Mouse (Mus musculus) heart, postnatal 25 days (tissue): Measurements from ENCODE around the gene Rflnb. TPM values are rescaled to one million over a fixed set of nuclear protein-coding genes. Genes with fewer than 3 reads are reported as not detected.

Source experiments
- DNase-seq: peaks from one replicate; pipeline ENCODE4 v3.0.0; 2022; ENCODE audit warnings: low spot score
- intact Hi-C: fragments of 180-260 bp; cut with DNase I; formaldehyde crosslinking; loops from one replicate; pipeline ENCODE4 v1.15.1; 2025
- total RNA-seq, 2 experiments: library from RNA; stranded (reverse); gene quantifications; 2 replicates each; pipeline ENCODE4 v1.2.3; 2021

Rflnb gene
- 10 to 100 TPM; 42.5 to 51.7 TPM for total RNA-seq

DNA sequence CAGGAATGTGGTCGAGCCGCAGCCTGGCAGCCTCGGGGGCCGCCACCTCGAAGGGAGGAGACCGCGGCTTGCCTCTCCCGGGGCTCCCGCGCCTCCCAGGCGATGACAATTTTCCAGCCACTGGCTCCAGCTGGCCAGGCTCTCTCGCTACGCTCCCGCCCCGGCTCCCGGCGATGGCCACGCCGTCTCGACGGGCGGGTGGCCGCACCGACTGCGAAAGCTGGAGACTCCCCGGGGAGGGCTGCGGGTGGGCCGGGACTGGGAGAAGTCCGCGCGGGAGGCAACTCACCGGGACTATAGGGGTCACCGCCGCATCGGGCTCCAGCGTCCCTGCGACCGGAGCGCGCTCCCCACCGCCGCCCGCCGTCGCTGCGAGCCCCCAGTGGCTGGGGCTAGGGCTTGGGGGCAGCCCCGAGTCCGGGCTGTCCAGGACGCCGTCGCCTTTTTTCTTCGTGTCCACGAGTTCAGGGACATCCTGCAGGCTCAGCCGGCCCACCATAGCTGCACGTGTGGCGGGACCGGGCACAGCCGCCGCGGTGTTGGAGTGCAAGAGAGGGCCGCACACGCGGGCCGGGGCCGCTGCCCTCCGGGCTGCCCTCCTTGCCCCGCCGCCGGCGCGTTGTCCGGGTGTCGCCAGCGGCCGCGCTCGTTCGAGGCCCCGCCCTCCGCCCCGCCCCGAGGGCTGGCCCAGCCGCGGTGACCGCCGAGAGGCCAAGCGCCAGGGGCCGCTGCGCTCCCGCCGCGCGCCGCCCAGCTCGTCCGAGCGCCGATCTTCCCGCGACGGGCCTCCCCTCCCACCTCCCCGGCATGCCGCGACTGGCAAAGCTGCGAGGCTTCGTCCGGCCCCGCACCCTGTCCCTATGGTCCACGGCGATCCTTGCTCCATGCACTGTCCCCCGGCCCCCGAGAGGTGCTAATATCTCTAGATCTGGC, at the start of gene Rflnb:
TSS of gene Rflnb (minus strand) at position 644 of the 933 bp plus-strand sequence.
- intact Hi-C loops: loop anchor here (1.0 to 5.0 kb wide), 2 partner anchors 55 to 140 kb away; no protein-coding TSS in a partner anchor
- peak; percentile 82 for DNase-seq

DNA sequence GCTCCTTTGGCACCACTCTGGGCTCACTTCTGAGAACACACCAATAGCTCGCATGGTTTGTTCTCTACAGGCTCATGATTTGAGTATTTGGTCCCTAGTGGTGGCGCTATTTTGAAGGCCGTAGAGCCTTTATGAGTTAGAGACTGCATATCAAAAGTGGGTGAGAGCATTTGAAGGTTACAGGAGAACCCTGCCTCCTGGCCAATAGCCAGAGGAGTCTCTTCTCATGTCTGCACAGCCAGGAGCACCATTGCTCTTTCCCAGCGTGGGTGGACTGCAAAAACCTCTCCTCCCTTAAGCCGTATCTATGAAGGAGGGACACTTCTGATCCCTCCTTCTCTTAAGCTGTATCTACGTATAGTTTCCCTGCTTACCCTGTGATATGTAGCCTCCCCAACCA, 49.8 kb upstream of the Rflnb start:
- intact Hi-C loops: no loop called here
- no peak for DNase-seq

DNA sequence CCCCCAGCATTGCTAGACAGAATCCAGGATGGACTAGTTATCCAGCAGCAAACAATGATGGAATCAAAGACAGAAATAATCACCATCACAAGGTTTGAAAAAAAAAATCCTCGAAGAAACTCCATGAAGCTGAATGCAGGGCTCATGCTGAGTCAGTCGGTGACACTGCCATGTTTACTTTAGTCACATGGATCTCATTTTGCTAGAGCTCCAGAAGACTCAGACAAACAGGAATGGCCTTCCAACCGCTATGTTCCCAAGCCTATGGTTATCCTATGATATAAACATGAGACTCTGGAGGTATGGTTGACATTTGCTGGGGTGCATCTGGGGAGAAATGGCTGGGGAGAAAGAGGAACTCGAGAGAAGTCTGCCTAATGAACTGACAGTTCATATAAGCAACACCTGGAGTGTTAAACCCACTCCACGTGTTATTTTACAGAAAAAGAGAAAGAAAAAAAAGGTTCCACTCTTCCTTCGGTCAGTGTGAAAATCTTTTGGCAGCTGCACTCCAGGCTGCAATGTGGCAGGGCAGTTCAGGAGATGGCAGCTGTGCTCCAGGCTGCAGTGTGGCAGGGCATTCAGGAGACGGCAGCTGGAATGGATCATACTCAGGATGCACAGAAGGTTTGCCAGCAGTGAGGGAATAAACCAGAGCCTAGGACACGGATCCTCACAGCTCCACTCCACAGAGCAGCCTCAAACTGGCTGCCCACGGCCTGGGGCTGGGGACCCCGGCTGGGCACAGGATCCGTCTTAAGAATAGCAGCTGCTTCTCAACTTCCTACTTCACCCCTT, 46.9 kb upstream of the Rflnb start:
- no peak for DNase-seq
- intact Hi-C loops: no loop called here

DNA sequence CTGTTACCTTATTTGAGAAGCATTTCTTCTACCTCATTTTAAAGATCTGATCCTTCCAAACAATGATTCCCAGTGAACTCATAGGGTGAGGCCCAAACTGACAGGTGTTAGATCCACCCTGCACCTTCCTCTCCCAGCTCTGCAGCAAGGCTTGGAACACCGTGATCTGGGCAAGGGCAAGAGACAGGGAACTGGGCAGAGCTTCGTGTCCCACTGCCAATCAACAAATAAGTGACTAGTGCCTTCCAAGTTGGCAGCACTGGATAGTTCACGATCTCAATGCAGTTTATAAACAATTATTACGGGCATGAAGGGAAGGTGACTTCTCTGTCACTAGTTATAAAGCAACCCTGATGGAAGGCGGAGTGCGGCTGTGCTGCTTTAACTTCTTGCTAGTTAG, 42.2 kb upstream of the Rflnb start:
- intact Hi-C loops: no loop called here
- DNase-seq: no peak

DNA sequence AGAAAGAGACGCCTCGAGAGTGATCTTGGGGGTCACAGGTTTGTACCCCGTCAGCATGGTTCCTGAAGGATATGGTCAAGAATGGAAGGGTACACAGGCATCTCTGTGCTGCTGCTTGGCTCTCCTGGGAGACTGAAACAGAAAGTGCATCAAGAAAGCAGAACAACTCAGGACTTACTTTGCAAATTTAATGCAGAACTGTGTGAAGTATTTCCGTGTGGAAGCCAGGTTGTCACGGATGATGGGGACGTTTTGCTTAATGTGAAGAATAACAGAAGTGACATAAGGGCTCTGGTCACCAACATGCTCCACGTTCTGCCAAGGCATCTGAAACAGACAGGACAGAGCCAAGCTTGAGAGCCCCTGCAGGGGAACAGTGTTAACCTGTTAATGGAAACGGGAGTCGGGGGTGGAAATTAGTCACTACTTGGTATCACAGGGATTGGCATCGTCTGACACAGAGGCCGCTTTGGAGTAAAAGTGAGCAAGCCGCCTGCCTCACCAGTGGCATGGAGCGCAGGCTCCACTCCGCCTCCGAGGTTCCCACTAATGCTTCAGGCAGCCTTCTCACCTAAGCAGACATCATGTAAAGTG, 39.1 kb upstream of the Rflnb start:
- intact Hi-C loops: loop anchor here (2.0 kb wide), 1 partner anchor 42 kb away; no protein-coding TSS in a partner anchor
- DNase-seq: no peak

DNA sequence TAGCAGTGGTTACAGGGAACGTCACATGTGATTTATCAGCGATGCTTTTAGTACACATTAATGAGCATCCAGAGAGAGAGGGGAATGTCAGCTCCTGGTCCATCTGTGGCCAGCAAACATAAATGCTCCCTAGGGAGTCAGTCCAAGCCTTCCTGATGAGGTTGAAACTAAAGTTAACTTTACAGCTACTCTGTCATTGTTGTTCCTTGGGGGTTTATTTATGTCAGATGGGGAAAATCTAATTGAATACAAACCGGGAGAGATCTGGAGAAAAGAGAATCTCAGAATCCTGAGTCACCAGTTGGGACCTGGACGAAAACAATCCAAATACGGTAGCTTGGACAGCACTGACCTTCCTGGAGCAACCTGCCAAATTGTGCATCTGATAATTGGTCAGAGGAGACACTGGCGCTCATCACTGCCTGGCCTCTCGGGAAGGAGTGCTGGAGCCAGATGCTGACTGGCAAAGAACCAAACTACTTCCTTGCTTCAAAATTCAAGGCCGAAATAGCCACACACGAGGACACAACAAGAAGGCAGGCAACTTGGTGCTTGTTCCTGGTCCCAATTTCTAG, 38.0 kb upstream of the Rflnb start:
- peak; percentile 16 for DNase-seq
- intact Hi-C loops: loop anchor here (2.0 kb wide), 1 partner anchor 41 kb away; no protein-coding TSS in a partner anchor

DNA sequence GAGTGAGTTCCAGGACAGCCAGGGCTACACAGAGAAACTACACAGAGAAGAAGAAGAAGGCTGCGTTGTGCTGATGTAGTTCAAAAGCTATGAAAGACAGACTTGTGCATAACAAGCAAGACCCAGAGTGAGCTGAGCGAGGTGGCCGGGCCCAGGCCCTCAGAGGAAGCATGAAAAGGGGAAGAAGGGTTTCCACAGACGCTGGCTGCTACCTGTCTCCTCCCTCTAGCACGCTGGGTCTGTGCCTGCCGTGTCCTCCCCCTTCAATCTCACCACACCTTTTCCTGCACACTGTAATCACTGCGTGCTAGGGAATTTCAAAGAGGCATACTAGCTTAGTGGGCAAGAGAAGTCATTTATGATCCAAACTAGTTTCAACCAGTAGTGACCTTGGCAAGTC, 36.8 kb upstream of the Rflnb start:
- intact Hi-C loops: no loop called here

DNA sequence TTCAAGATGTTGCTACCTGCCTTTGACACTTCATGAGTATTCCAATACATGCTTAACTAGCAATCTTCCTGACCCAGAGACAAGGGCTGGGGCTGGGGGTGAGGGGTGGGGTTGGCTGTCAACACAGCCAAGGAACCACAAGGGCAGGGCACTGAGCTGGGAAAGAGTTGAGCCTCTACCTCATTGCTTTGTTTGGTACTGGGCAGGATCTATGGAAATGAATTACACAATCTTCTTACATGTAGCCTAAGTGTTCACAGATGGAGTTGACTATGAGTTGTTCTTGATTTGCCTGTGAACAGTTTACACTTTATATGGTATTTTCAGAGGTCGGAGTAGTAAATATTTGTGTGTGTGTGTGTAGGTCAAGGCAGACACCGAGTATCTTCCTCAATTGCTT, 33.3 kb upstream of the Rflnb start:
- intact Hi-C loops: no loop called here
- DNase-seq: no peak

More for the DNA sequence above, 36.8 kb upstream of the Rflnb start:
- DNase-seq: no peak

DNA sequence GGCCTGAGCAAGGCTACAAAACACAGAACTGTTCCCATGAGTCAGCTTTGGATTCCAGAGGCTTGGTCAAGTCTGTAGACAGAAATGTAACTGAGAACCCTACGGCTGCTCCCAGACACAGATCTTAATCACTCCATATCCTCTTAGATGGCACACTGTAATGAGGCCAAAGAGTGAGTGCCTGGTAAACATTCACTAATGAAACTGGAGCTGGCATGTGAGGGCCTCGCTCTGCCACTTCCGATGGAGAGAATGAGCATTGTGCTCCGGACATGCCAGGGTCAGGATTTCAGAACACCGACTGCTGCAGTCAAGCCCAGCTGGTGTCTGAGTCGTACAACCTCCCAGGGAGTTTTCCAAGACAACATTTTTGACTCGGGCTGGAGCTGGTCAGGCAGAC, 32.4 kb upstream of the Rflnb start:
- intact Hi-C loops: no loop called here
- no peak for DNase-seq

DNA sequence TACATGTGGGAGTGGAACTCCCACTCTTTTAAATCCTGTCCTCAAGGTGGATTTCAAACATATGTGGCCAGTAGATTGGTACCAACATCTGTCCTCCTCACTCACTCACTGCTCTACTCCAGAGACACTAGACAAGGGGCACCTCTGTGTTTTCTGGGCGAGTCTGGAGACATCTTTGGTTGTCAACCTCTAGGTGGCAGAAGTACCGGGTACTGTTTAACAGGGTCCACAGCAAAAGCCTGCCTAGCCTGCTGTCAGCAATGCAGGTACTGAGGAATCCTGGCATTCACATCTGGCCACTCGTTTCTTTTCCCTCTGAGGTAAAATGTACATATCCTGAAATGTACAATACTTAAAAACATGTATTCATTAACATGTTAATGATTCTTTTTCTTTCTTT, 28.9 kb upstream of the Rflnb start:
- no peak for DNase-seq

DNA sequence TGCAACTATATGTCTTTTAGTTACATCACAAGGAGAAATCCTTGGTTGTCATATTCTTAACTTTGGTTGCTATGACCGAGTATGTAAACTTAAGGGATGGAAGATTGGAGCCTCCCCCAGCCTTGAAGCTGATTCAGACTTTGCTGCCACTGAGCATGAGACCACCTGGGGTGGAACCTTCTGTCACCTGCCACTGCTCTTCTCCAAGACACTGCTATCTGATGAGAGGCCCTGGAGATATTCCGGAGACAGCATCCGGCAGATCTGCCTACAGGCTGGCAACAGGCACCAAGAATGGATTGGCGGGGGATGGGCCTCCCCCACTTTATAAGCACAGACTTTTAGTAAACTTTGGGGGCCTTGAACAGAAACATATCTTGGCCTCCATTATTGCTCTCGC, 24.9 kb upstream of the Rflnb start:
- no peak for DNase-seq
- intact Hi-C loops: no loop called here

More for the DNA sequence above, 28.9 kb upstream of the Rflnb start:
- intact Hi-C loops: no loop called here

DNA sequence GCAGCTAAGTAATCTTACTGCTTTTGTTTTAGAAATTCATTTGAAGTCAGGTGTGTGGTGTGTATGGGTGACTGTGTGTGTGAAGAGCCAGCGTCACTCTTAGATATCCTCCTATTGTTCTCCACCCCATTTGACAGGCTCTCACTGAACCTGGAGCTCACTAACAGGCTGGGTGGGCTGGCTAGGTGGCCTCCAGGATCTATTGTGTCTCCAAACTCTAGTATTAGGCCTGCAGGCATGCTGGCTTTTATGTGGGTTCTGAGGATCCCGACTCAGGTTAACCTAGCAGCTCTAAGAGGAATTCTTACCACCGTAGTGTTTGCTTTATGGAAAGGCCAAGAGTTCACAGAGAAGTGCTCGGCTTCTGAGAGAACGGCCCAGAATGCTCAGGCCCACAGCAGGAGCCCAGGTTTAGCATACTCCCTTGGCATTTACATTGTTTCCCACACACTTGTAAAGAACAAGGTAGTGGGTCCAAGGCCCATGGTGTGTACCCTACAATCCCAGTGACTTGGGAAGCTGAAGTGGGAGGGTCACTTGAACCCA, 23.5 kb upstream of the Rflnb start:
- intact Hi-C loops: no loop called here
- DNase-seq: no peak

DNA sequence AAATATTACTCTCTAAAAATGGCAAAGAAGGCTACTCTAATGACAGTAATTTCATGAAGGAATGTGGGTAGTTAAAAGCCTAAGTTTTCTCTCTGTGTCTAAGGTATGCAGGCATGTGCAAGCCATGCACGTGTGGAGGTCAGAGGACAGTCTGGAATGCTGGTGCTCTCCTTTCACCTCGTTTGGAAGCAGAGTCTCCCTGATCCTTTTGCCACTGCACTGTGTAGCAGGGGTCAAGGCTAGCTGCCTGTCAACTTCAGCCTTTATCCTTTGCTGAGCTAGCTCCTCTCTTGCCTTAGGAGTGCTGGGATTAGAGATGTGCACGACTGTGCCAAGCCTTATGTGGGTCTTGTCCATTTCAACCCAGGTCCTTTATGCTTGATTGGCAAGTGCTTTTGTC, 22.9 kb upstream of the Rflnb start:
- DNase-seq: no peak
- intact Hi-C loops: no loop called here

DNA sequence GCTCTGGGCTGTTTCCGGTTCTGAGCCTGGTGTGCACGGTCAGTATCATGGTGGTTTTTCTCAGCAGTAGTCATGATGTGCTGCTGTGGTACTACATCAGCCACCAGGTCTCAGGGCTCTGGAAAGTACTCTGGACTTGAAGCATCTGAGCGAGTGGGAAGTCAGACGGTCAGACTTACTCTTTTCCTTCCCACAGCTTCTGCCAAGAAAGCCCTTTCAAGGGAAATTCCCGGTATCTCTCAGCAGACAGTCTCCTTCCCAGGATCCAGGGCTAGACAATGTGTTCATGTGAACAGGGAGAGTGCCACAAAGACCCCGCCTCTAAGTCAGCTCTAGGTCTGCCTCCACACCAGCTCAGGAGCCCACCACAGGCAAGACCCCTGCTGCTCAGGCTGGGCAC, 17.8 kb upstream of the Rflnb start:
- intact Hi-C loops: no loop called here
- no peak for DNase-seq

DNA sequence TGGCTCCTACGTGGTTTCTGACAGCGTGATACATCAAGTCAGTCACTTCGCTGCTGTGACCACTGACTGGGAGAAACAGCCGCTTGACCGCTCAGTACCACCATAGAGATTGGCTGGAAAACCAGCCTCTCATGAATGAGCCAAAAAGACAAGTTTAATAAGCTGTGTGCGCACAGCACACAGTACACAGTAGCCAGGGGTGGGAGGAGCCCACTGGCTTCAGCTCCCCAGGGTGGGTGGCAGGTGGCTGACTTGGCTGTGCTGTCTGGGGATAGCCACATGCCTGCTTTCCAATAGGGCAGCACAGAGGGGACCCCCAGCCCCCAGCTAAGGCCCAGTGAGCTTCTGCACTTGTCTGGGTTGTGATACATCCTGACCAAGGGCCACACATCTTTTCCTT, 16.9 kb upstream of the Rflnb start:
- no peak for DNase-seq
- intact Hi-C loops: no loop called here

DNA sequence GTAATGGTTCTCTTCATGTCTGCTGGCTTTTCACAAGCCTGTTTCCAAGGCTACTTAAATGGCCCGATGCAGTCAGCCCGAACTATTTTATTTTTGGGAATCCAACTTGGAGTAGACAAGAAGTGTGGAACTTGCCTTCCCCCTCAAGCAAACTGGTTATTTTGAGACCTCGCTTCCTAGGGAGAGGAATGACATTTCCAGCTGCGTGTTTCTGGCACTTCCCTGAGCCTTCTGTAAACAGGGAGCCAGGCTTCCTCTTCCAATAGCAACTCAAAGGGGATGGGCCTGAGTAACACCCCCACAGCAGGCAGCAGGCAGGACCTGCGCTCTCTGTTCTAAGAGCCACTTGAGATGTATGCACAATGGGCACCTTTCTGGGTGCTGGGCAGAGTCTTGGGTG, 15.3 kb upstream of the Rflnb start:
- intact Hi-C loops: no loop called here
- DNase-seq: peak; percentile 55

DNA sequence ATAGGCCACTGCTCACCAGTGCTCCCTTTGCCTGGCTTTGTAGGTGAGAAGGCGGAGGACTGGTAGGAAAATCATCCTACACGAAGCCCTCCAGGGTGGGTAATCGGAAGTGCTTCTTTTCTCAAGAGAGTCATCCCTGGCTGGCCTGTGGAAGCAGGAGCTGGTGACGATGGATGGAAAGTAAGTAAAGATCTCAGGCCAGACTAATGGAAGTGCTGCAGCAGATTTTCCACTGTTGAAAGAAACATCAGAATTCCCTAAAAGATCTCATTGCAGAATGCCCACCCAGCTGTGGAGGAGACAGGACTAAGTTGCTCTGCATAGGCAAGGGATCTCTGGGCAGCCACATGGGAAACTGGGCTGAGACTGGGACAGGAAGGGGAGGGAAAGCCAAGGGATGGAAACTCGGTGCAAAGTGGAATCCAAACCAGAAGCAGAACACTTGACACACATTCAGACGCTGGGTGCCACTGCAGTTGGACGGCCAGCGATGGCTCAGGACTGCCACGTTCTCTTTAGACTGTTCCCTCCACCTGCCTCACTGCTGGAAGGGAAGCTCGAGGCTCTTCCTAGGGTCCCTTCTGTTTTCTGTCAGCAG, 14.6 kb upstream of the Rflnb start:
- peak; percentile 25 for DNase-seq
- intact Hi-C loops: no loop called here

DNA sequence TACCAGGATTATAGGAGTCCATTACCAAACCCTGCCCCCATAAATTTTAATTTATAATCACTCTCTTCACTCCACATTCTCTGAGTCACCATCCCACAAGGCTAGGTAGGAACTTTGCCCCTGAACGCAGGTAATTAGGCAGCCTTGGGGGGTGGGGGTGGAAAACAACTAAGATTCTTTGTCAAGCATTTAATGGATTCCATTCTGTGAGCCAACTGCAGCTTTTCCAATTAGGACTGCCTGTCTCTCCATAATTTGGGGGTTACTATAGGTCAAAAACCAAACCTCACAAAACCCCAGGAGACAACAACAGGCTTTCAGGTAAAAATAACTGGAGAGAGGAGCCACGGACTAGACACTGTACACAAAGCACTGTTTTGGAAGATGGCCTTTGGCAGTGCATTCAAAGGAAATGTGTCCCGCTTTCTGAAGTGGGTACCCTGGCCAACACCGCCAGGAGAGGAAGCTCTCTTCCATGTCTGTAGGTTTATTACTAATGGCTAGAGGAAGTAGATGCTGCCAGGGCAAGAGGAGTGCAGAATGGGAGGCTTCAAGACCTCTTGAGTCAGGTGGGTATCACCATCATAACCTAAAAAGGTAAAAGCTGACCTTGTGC, 13.3 kb upstream of the Rflnb start:
- intact Hi-C loops: loop anchor here (2.0 kb wide), 1 partner anchor 40 kb away; no protein-coding TSS in a partner anchor
- DNase-seq: no peak

DNA sequence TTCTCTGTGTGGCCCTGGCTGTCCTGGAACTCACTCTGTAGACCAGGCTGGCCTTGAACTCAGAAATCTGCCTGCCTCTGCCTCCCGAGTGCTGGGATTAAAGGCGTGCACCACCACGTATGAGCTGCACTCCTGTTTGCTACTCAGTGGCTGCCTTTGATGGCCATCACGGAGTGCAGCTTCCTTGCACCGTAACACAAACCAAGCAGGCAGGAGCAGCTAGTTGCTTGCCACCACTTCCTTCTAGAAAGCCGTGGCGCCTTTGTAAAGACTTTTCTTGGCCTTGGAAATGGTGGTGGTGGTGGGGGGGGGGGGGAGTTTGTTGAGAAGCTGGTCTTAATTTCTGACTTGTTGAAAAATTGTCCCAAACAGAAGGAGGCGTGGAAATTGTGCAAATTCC, 12.5 kb upstream of the Rflnb start:
- no peak for DNase-seq
- intact Hi-C loops: loop anchor here (2.0 kb wide), 1 partner anchor 41 kb away; no protein-coding TSS in a partner anchor
